Mouse (Mus musculus) kidney, embryonic 16.5 days (tissue): ENCODE data around the gene Tspan9. TPM values are rescaled to one million over a fixed set of nuclear protein-coding genes. Genes with fewer than 3 reads are reported as not detected.

Experiments used
- ATAC-seq: fragments of 200-750 bp; cut with Nextera tagmentation; 2 replicates; pipeline ENCODE4 v1.8.0; 2017; ENCODE audit warnings: moderate TSS enrichment; ENCODE audit not compliant: low FRiP score, low TSS enrichment
- H3K27ac ChIP-seq: fragments of 300-500 bp; sonication (generic); 2 replicates; pipeline ENCODE4 v1.5.1; 2014; ENCODE audit warnings: low read length
- H3K27me3 ChIP-seq: fragments of 300-500 bp; sonication (generic); 2 replicates; pipeline ENCODE4 v1.6.1; 2014; ENCODE audit warnings: low read length, control low read depth, mixed read lengths; ENCODE audit not compliant: insufficient read depth
- H3K36me3 ChIP-seq: fragments of 300-500 bp; sonication (generic); 2 replicates; pipeline ENCODE4 v1.6.1; 2014; ENCODE audit warnings: low read length, control low read depth, mixed read lengths; ENCODE audit not compliant: insufficient read depth
- H3K4me1 ChIP-seq: fragments of 300-500 bp; sonication (generic); 2 replicates; pipeline ENCODE4 v1.6.1; 2014; ENCODE audit warnings: low read length, control low read depth, mixed read lengths; ENCODE audit not compliant: insufficient read depth
- H3K4me2 ChIP-seq: fragments of 300-500 bp; sonication (generic); replicated peaks from 2 replicates; pipeline ENCODE4 v1.6.1; 2014; ENCODE audit warnings: low read depth, low read length
- H3K4me3 ChIP-seq: fragments of 300-500 bp; sonication (generic); 2 replicates; pipeline ENCODE4 v1.5.1; 2014; ENCODE audit warnings: mild to moderate bottlenecking, low read length
- H3K9ac ChIP-seq: fragments of 300-500 bp; sonication (generic); replicated peaks from 2 replicates; pipeline ENCODE4 v1.6.1; 2014; ENCODE audit warnings: low read length
- H3K9me3 ChIP-seq: fragments of 300-500 bp; sonication (generic); 2 replicates; pipeline ENCODE4 v1.6.1; 2016; ENCODE audit warnings: low read length, control low read depth
- WGBS: fragments of 180-500 bp; shearing (Covaris S2); extraction: QIAGEN DNeasy Blood & Tissue Kit; methylation state at CpG from one replicate; pipeline ENCODE4 v1.1.7; 2014; 5-methylcytosine and 5-hydroxymethylcytosine counted together
- polyA plus RNA-seq: library from polyadenylated mRNA; unstranded; fragments of >200 nt; fragmentation: Nextera tagmentation; extraction: Ambion mirVana; gene quantifications from 2 replicates; pipeline ENCODE4 v1.2.1, GENCODE M21; 2015

Tspan9 gene
- 140 and 147 TPM in 2 replicates for polyA plus RNA-seq

GRCm38 (mm10) chr6:128143390-128144020 lies at the start of gene Tspan9:
Gene Tspan9 (minus strand): TSS chr6:128143594.
- Histone ChIP-seq H3K9me3 (no peaks in the 10 kb centered on the region), H3K4me1 (peaks cover 16% of the 10 kb centered on the region), H3K4me2 (peak within 1 kb of the TSS; percentile 85), H3K9ac (peak within 1 kb of the TSS; percentile 92), H3K27me3 (no peaks in the 10 kb centered on the region), H3K36me3 (no peaks in the 10 kb centered on the region), H3K27ac (peak within 1 kb of the TSS; percentile 94), H3K4me3 (peak within 1 kb of the TSS; percentile 77)
- ATAC-seq: peak; percentile 87
- WGBS: under 1% methylated on average over 34 of the region's 56 CpGs

- ATAC-seq: no peak
- Histone ChIP-seq H3K36me3 (no peaks in the 10 kb centered on the region), H3K4me3 (no peak overlapping the region), H3K4me1 (peaks cover 5% of the 10 kb centered on the region; the same call in 1 of the 2 replicates), H3K27me3 (no peaks in the 10 kb centered on the region), H3K9ac (no peak overlapping the region), H3K4me2 (no peak overlapping the region), H3K27ac (no peak overlapping the region), H3K9me3 (no peaks in the 10 kb centered on the region)
- WGBS: 44% methylated on average over 2 of the region's 2 CpGs
Observed at GRCm38 (mm10) chr6:128183521-128183920, 40.1 kb upstream of the Tspan9 start.

- no peak overlapping the region for H3K4me3 ChIP-seq
- no peak overlapping the region for H3K9ac ChIP-seq
- H3K27me3 ChIP-seq: no peaks in the 10 kb centered on the region
- peaks cover 5% of the 10 kb centered on the region; the same call in 1 of the 2 replicates for H3K4me1 ChIP-seq
- no peaks in the 10 kb centered on the region for H3K9me3 ChIP-seq
- no peak overlapping the region for H3K4me2 ChIP-seq
- no peak for ATAC-seq
- WGBS: 37% methylated on average over 5 of the region's 5 CpGs
- H3K36me3 ChIP-seq: no peaks in the 10 kb centered on the region
- no peak overlapping the region for H3K27ac ChIP-seq
Observed at GRCm38 (mm10) chr6:128181176-128181575, 37.8 kb upstream of the Tspan9 start.

GRCm38 (mm10) chr6:128179651-128180050 lies 36.3 kb upstream of the Tspan9 start:
- no peak for ATAC-seq
- 100% methylated on average over 1 of the region's 1 CpGs for WGBS
- H3K9me3 ChIP-seq: no peaks in the 10 kb centered on the region

GRCm38 (mm10) chr6:128179247-128179646 lies 35.9 kb upstream of the Tspan9 start:
- WGBS: 70% methylated on average over 5 of the region's 5 CpGs
- Histone ChIP-seq H3K4me1 (peaks cover 5% of the 10 kb centered on the region; the same call in 1 of the 2 replicates), H3K9me3 (no peaks in the 10 kb centered on the region), H3K4me3 (no peak overlapping the region), H3K27me3 (no peaks in the 10 kb centered on the region), H3K9ac (no peak overlapping the region), H3K27ac (no peak overlapping the region), H3K4me2 (no peak overlapping the region), H3K36me3 (no peaks in the 10 kb centered on the region)
- no peak for ATAC-seq

More at GRCm38 (mm10) chr6:128179651-128180050, 36.3 kb upstream of the Tspan9 start:
- H3K4me1 ChIP-seq: peaks cover 5% of the 10 kb centered on the region; the same call in 1 of the 2 replicates
- no peaks in the 10 kb centered on the region for H3K36me3 ChIP-seq
- no peak overlapping the region for H3K27ac ChIP-seq
- H3K27me3 ChIP-seq: no peaks in the 10 kb centered on the region
- H3K9ac ChIP-seq: no peak overlapping the region
- no peak overlapping the region for H3K4me3 ChIP-seq
- H3K4me2 ChIP-seq: no peak overlapping the region

- H3K27me3 ChIP-seq: no peaks in the 10 kb centered on the region
- H3K4me2 ChIP-seq: no peak overlapping the region
- H3K27ac ChIP-seq: no peak overlapping the region
- H3K4me3 ChIP-seq: no peak overlapping the region
- H3K4me1 ChIP-seq: peaks cover 5% of the 10 kb centered on the region; the same call in 1 of the 2 replicates
- no peak for ATAC-seq
- H3K9me3 ChIP-seq: no peaks in the 10 kb centered on the region
- H3K9ac ChIP-seq: no peak overlapping the region
- 89% methylated on average over 2 of the region's 2 CpGs for WGBS
- H3K36me3 ChIP-seq: no peaks in the 10 kb centered on the region
Observed at GRCm38 (mm10) chr6:128178681-128179080, 35.3 kb upstream of the Tspan9 start.

GRCm38 (mm10) chr6:128168785-128169679 lies 25.6 kb upstream of the Tspan9 start:
- Histone ChIP-seq H3K4me2 (no peak overlapping the region), H3K9me3 (no peaks in the 10 kb centered on the region), H3K9ac (no peak overlapping the region), H3K4me3 (no peak overlapping the region), H3K36me3 (no peaks in the 10 kb centered on the region), H3K4me1 (0 out of 2 replicates have a peak, but pooled peaks cover 3% of the 10 kb centered on the region), H3K27ac (no peak overlapping the region), H3K27me3 (no peaks in the 10 kb centered on the region)
- WGBS: 47% methylated on average over 6 of the region's 6 CpGs
- ATAC-seq: no peak

- no peak overlapping the region for H3K27ac ChIP-seq
- no peaks in the 10 kb centered on the region for H3K9me3 ChIP-seq
- no peaks in the 10 kb centered on the region for H3K36me3 ChIP-seq
- no peak overlapping the region for H3K4me2 ChIP-seq
- no peak overlapping the region for H3K4me3 ChIP-seq
- no peaks in the 10 kb centered on the region for H3K27me3 ChIP-seq
- 55% methylated on average over 2 of the region's 2 CpGs for WGBS
- H3K4me1 ChIP-seq: 0 out of 2 replicates have a peak, but pooled peaks cover 3% of the 10 kb centered on the region
- no peak for ATAC-seq
- no peak overlapping the region for H3K9ac ChIP-seq
Observed at GRCm38 (mm10) chr6:128165564-128165963, 22.2 kb upstream of the Tspan9 start.

GRCm38 (mm10) chr6:128164632-128165031 lies 21.2 kb upstream of the Tspan9 start:
- 0 out of 2 replicates have a peak, but pooled peaks cover 3% of the 10 kb centered on the region for H3K4me1 ChIP-seq
- no peaks in the 10 kb centered on the region for H3K36me3 ChIP-seq
- H3K9me3 ChIP-seq: no peaks in the 10 kb centered on the region
- H3K9ac ChIP-seq: no peak overlapping the region
- H3K4me3 ChIP-seq: no peak overlapping the region
- no peak overlapping the region for H3K4me2 ChIP-seq
- H3K27ac ChIP-seq: no peak overlapping the region
- H3K27me3 ChIP-seq: no peaks in the 10 kb centered on the region
- WGBS: 80% methylated on average over 6 of the region's 8 CpGs
- no peak for ATAC-seq
